11 mouse cellular contexts compared by ENCODE assay signal in the genomic region with DNA sequence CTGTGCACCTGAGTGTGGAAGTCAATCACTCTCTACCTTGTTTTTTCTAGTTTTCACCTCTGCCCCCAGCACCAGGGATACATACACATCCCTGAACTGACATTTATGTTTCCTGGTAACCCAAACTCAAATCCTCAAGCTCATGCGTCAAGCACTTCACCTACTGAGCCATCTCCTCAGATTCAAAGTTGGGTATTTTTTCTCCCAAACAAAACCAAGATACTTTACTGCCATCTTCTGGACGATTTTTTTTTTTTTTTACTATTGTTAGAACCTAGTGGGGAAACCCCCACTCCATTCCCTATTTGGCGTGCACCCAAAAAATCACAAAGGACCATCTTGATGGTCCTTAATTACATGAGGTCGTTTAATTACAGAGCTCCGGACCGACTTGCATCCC. TPM values are rescaled to one million over a fixed set of nuclear protein-coding genes. Genes with fewer than 3 reads are reported as not detected.
A peak's percentile ranks its signal among the peaks of the same experiment; 100 is the strongest.
DNase-seq lines count a peak whose midpoint lies in the region; ATAC-seq and TF ChIP-seq lines count a peak whose summit lies in the region.
"Had no signal": no experiment of that assay in that cellular context is flagged by ENCODE, and none has a peak within 500 bp of the region (broad histone marks: within the 10 kb centered on the region; RNA-seq: fewer than 3 reads in every experiment).

No protein-coding gene starts in this region.

- H3K9ac ChIP-seq in intestine, embryonic 14.5 days (ENCODE audit: low read length), result no peak overlapping the region
- H3K9ac ChIP-seq in intestine, embryonic 15.5 days, result no peak overlapping the region
- H3K9ac ChIP-seq in forebrain, embryonic 16.5 days (replicated peaks; ENCODE audit: low read depth, low read length), result 0 out of 2 replicates have a peak overlapping the region, but pooled peaks have one; percentile 35
- H3K9ac ChIP-seq in stomach, postnatal 0 days (ENCODE audit: low read length), result no peak overlapping the region
- H3K9ac ChIP-seq: midbrain, embryonic 12.5 days had no signal

- 22% methylated on average over 6 of the region's 6 CpGs for WGBS in intestine, embryonic 14.5 days
- WGBS in intestine, embryonic 15.5 days, result 22% methylated on average over 6 of the region's 6 CpGs
- 8% methylated on average over 6 of the region's 6 CpGs for WGBS in forebrain, embryonic 16.5 days
- WGBS in stomach, postnatal 0 days, result 24% methylated on average over 6 of the region's 6 CpGs

- no peak overlapping the region for H3K27ac ChIP-seq in intestine, embryonic 14.5 days (ENCODE audit: low read depth)
- no peak overlapping the region for H3K27ac ChIP-seq in intestine, embryonic 15.5 days
- H3K27ac ChIP-seq in forebrain, embryonic 16.5 days (ENCODE audit: low read length), result no peak overlapping the region
- H3K27ac ChIP-seq in stomach, postnatal 0 days (replicated peaks), result no peak overlapping the region
- H3K27ac ChIP-seq: midbrain, embryonic 12.5 days had no signal

- no peak overlapping the region for H3K4me3 ChIP-seq in intestine, embryonic 14.5 days (ENCODE audit: low read depth, low read length)
- no peak overlapping the region for H3K4me3 ChIP-seq in intestine, embryonic 15.5 days (replicated peaks)
- peak overlapping the region; percentile 33 for H3K4me3 ChIP-seq in forebrain, embryonic 16.5 days (replicated peaks; ENCODE audit: low read length)
- H3K4me3 ChIP-seq in stomach, postnatal 0 days (ENCODE audit: low read depth, low read length), result no peak overlapping the region
- H3K4me3 ChIP-seq: midbrain, embryonic 12.5 days had no signal

- TF ChIP-seq CTCF in stomach, postnatal 0 days (IDR thresholded peaks at IDR 0.05; ENCODE audit: low read depth), result peak; percentile 48

- peak; percentile 50 for DNase-seq in intestine, embryonic 14.5 days (ENCODE audit: low spot score)
- DNase-seq in thymus, postnatal 0 days (ENCODE audit: low spot score), result peak; percentile 26
- no peak for DNase-seq in thymus, postnatal 25 days
- no peak for DNase-seq in stomach, postnatal 0 days (ENCODE audit: low spot score)
- no peak for DNase-seq in layer of hippocampus, adult 11-12 months (ENCODE audit: low spot score)
- DNase-seq in adrenal gland, postnatal 14 days, result no peak
- DNase-seq: cerebellum, postnatal 25 days; spleen, adult 18-20 months had no signal

- H3K36me3 ChIP-seq in intestine, embryonic 14.5 days (ENCODE audit: control insufficient read depth, insufficient read depth, low read length), result no peaks in the 10 kb centered on the region
- H3K36me3 ChIP-seq in intestine, embryonic 15.5 days, result no peaks in the 10 kb centered on the region
- H3K36me3 ChIP-seq in forebrain, embryonic 16.5 days (ENCODE audit: control insufficient read depth, insufficient read depth), result no peaks in the 10 kb centered on the region
- no peaks in the 10 kb centered on the region for H3K36me3 ChIP-seq in stomach, postnatal 0 days (ENCODE audit: control insufficient read depth, insufficient read depth, low read length)
- H3K36me3 ChIP-seq: midbrain, embryonic 12.5 days had no signal

- ATAC-seq in intestine, embryonic 14.5 days (replicated peaks; ENCODE audit: low FRiP score, low TSS enrichment, low read depth), result no peak
- no peak for ATAC-seq in intestine, embryonic 15.5 days
- peak; percentile 69 for ATAC-seq in forebrain, embryonic 16.5 days
- ATAC-seq in stomach, postnatal 0 days (ENCODE audit: low FRiP score, low TSS enrichment), result no peak

- TF ChIP-seq EP300 in stomach, postnatal 0 days (optimal IDR thresholded peaks at IDR 0.05), result no peak

- H3K27me3 ChIP-seq in intestine, embryonic 14.5 days (replicated peaks; ENCODE audit: control insufficient read depth, insufficient read depth, low read length), result no peaks in the 10 kb centered on the region
- H3K27me3 ChIP-seq in intestine, embryonic 15.5 days (replicated peaks), result no peaks in the 10 kb centered on the region
- no peaks in the 10 kb centered on the region for H3K27me3 ChIP-seq in forebrain, embryonic 16.5 days (replicated peaks; ENCODE audit: control insufficient read depth, insufficient read depth, low read length)
- no peaks in the 10 kb centered on the region for H3K27me3 ChIP-seq in stomach, postnatal 0 days (ENCODE audit: control insufficient read depth, insufficient read depth, low read length)
- H3K27me3 ChIP-seq: midbrain, embryonic 12.5 days had no signal

- no peaks in the 10 kb centered on the region for H3K9me3 ChIP-seq in intestine, embryonic 14.5 days (ENCODE audit: control insufficient read depth, low read length)
- H3K9me3 ChIP-seq in intestine, embryonic 15.5 days, result no peaks in the 10 kb centered on the region
- H3K9me3 ChIP-seq in forebrain, embryonic 16.5 days (ENCODE audit: control insufficient read depth, low read length), result no peaks in the 10 kb centered on the region
- no peaks in the 10 kb centered on the region for H3K9me3 ChIP-seq in stomach, postnatal 0 days (ENCODE audit: control insufficient read depth, low read length)
- H3K9me3 ChIP-seq: midbrain, embryonic 12.5 days had no signal

- H3K4me2 ChIP-seq in intestine, embryonic 14.5 days (ENCODE audit: low read length), result no peak overlapping the region
- H3K4me2 ChIP-seq in intestine, embryonic 15.5 days (replicated peaks), result no peak overlapping the region
- peak overlapping the region; percentile 44 for H3K4me2 ChIP-seq in forebrain, embryonic 16.5 days (ENCODE audit: low read length)
- H3K4me2 ChIP-seq in stomach, postnatal 0 days (replicated peaks; ENCODE audit: low read depth), result no peak overlapping the region
- H3K4me2 ChIP-seq: midbrain, embryonic 12.5 days had no signal

- H3K4me1 ChIP-seq in intestine, embryonic 14.5 days (replicated peaks; ENCODE audit: control insufficient read depth, insufficient read depth, low read length), result no peaks in the 10 kb centered on the region; the same call in 1 of the 2 replicates
- no peaks in the 10 kb centered on the region for H3K4me1 ChIP-seq in intestine, embryonic 15.5 days (replicated peaks)
- H3K4me1 ChIP-seq in forebrain, embryonic 16.5 days (replicated peaks; ENCODE audit: control insufficient read depth, insufficient read depth, low read length), result peaks cover 4% of the 10 kb centered on the region; the same call in 1 of the 2 replicates
- no peaks in the 10 kb centered on the region for H3K4me1 ChIP-seq in stomach, postnatal 0 days (replicated peaks; ENCODE audit: control insufficient read depth, insufficient read depth)

RNA-seq across cellular contexts. Expression of a gene that starts 10.8 kb away (rescaled TPM):
- 61.9 and 66.7 TPM in 2 replicates for polyA plus RNA-seq in intestine, embryonic 14.5 days (2014; fragmentation: Nextera tagmentation; extraction: Ambion mirVana)
- 91.6 and 103 TPM in 2 replicates for polyA plus RNA-seq in intestine, embryonic 15.5 days (2015; fragmentation: Nextera tagmentation; extraction: Ambion mirVana)
- polyA plus RNA-seq in thymus, postnatal 0 days (2015; fragmentation: Nextera tagmentation; extraction: Ambion mirVana), result 43.2 and 43.8 TPM in 2 replicates
- polyA plus RNA-seq in forebrain, embryonic 16.5 days (2015; fragmentation: Nextera tagmentation; extraction: Ambion mirVana), result 8.4 TPM in 2 replicates
- polyA plus RNA-seq in stomach, postnatal 0 days (2015; fragmentation: Nextera tagmentation; extraction: Ambion mirVana), result 49.8 and 51.3 TPM in 2 replicates
- total RNA-seq in adrenal gland, postnatal 14 days (2021), result 16.9 and 18.6 TPM in 2 replicates

RNA-seq across cellular contexts. Expression of a gene that starts 14.8 kb away (rescaled TPM):
- 13.0 and 17.1 TPM in 2 replicates for polyA plus RNA-seq in intestine, embryonic 14.5 days (2014; fragmentation: Nextera tagmentation; extraction: Ambion mirVana)
- 9.4 and 11.9 TPM in 2 replicates for polyA plus RNA-seq in intestine, embryonic 15.5 days (2015; fragmentation: Nextera tagmentation; extraction: Ambion mirVana)
- polyA plus RNA-seq in thymus, postnatal 0 days (2015; fragmentation: Nextera tagmentation; extraction: Ambion mirVana), result 9.9 and 11.0 TPM in 2 replicates
- polyA plus RNA-seq in forebrain, embryonic 16.5 days (2015; fragmentation: Nextera tagmentation; extraction: Ambion mirVana), result 13.8 and 15.3 TPM in 2 replicates
- 4.9 and 5.5 TPM in 2 replicates for polyA plus RNA-seq in stomach, postnatal 0 days (2015; fragmentation: Nextera tagmentation; extraction: Ambion mirVana)
- total RNA-seq in adrenal gland, postnatal 14 days (2021), result 9.6 and 10.3 TPM in 2 replicates

Comparison
In these comparisons a context has a peak if more than half of its experiments do, and no peak if none do; other contexts are left out.
1. DNase-seq: peak in intestine, embryonic 14.5 days (single experiment) and thymus, postnatal 0 days (single experiment); none in thymus, postnatal 25 days (single experiment), stomach, postnatal 0 days (single experiment), layer of hippocampus, adult 11-12 months (single experiment) and adrenal gland, postnatal 14 days (single experiment).